Mouse (Mus musculus) cortical plate, adult 2 months (tissue): ENCODE results near the gene Tomm40. TPM values are rescaled to one million over a fixed set of nuclear protein-coding genes. Genes with fewer than 3 reads are reported as not detected.
A peak's percentile ranks its signal among the peaks of the same experiment; 100 is the strongest.

Source experiments
- H3K27ac ChIP-seq: fragments of 200-500 bp; 2 replicates; pipeline ENCODE4 v1.5.1; 2012; ENCODE audit warnings: low read length, control low read depth, inconsistent platforms; ENCODE audit not compliant: insufficient read depth
- H3K4me1 ChIP-seq: fragments of 200-500 bp; 2 replicates; pipeline ENCODE4 v1.6.1; 2011; ENCODE audit warnings: low read length; ENCODE audit not compliant: control insufficient read depth, insufficient read depth
- H3K4me3 ChIP-seq: fragments of 200-500 bp; 2 replicates; pipeline ENCODE4 v1.5.1; 2011; ENCODE audit warnings: mild to moderate bottlenecking, low read length, control low read depth; ENCODE audit not compliant: insufficient read depth
- CTCF ChIP-seq: fragments of 200-500 bp; IDR thresholded peaks from 2 replicates; pipeline ENCODE4 v1.5.1; 2011; ENCODE audit warnings: mild to moderate bottlenecking, control low read depth, low read length; ENCODE audit not compliant: insufficient read depth; ENCODE audit errors: extremely low read depth
- POLR2A ChIP-seq: fragments of 200-500 bp; IDR thresholded peaks from 2 replicates; pipeline ENCODE4 v1.6.1; 2011; ENCODE audit warnings: mild to moderate bottlenecking, low read length, control low read depth; ENCODE audit not compliant: insufficient read depth; ENCODE audit errors: extremely low read depth
- polyA plus RNA-seq: library from polyadenylated mRNA; depleted of rRNA; stranded (reverse); fragments of >200 nt; gene quantifications from 2 replicates; pipeline ENCODE4 v1.2.3, GENCODE M21; 2012

Tomm40 gene
- polyA plus RNA-seq, 1 experiment = 108 TPM

GRCm38 (mm10) chr7:19734178-19734666 lies 19.0 kb upstream of the Tomm40 start:
- H3K4me1 ChIP-seq = no peaks in the 10 kb centered on the region
- no peak overlapping the region for H3K4me3 ChIP-seq
- H3K27ac ChIP-seq = no peak overlapping the region
- TF ChIP-seq CTCF (no peak), POLR2A (no peak)

GRCm38 (mm10) chr7:19726541-19726940 lies 11.3 kb upstream of the Tomm40 start:
- no peak overlapping the region for H3K27ac ChIP-seq
- no peaks in the 10 kb centered on the region for H3K4me1 ChIP-seq
- TF ChIP-seq CTCF = no peak
- TF ChIP-seq POLR2A = no peak
- no peak overlapping the region for H3K4me3 ChIP-seq

- no peak overlapping the region for H3K27ac ChIP-seq
- H3K4me3 ChIP-seq = no peak overlapping the region
- no peaks in the 10 kb centered on the region for H3K4me1 ChIP-seq
- TF ChIP-seq POLR2A = no peak
- no peak for TF ChIP-seq CTCF
These were observed 8.9 kb upstream of the Tomm40 start for GRCm38 (mm10) chr7:19724167-19724566.

- no peak overlapping the region for H3K27ac ChIP-seq
- no peak for TF ChIP-seq POLR2A
- no peak for TF ChIP-seq CTCF
- no peak overlapping the region for H3K4me3 ChIP-seq
- no peaks in the 10 kb centered on the region for H3K4me1 ChIP-seq
These were observed 7.5 kb upstream of the Tomm40 start for GRCm38 (mm10) chr7:19722754-19723195.

GRCm38 (mm10) chr7:19719200-19719599 lies 4.0 kb upstream of the Tomm40 start:
- H3K4me1 ChIP-seq = no peaks in the 10 kb centered on the region
- no peak overlapping the region for H3K27ac ChIP-seq
- TF ChIP-seq CTCF (no peak), POLR2A (no peak)
- H3K4me3 ChIP-seq = no peak overlapping the region

- TF ChIP-seq CTCF = no peak
- no peak for TF ChIP-seq POLR2A
- Histone ChIP-seq H3K27ac (no peak overlapping the region), H3K4me1 (no peaks in the 10 kb centered on the region), H3K4me3 (no peak overlapping the region)
These were observed 3.2 kb upstream of the Tomm40 start for GRCm38 (mm10) chr7:19718297-19718952.

GRCm38 (mm10) chr7:19717346-19717745 lies 2.1 kb upstream of the Tomm40 start:
- Histone ChIP-seq H3K4me3 (no peak overlapping the region), H3K27ac (no peak overlapping the region), H3K4me1 (no peaks in the 10 kb centered on the region)
- TF ChIP-seq CTCF (no peak), POLR2A (no peak)

GRCm38 (mm10) chr7:19716822-19717221 lies 1.6 kb upstream of the Tomm40 start:
- H3K4me3 ChIP-seq = no peak overlapping the region
- TF ChIP-seq POLR2A = no peak
- no peak for TF ChIP-seq CTCF
- no peaks in the 10 kb centered on the region for H3K4me1 ChIP-seq
- no peak overlapping the region for H3K27ac ChIP-seq

- Histone ChIP-seq H3K27ac (peak overlapping the region; percentile 18), H3K4me3 (peak overlapping the region; percentile 25), H3K4me1 (no peaks in the 10 kb centered on the region)
- no peak for TF ChIP-seq CTCF
- TF ChIP-seq POLR2A = peak; percentile 37; the same call in 1 of the 2 replicates
These were observed 931 bp upstream of the Tomm40 start for GRCm38 (mm10) chr7:19716055-19716682.

- no peaks in the 10 kb centered on the region for H3K4me1 ChIP-seq
- peak overlapping the region; percentile 44 for H3K4me3 ChIP-seq
- H3K27ac ChIP-seq = no peak overlapping the region
- no peak for TF ChIP-seq CTCF
- no peak for TF ChIP-seq POLR2A
These were observed 402 bp downstream of the Tomm40 start for GRCm38 (mm10) chr7:19714836-19715235.
